Mouse (Mus musculus) ES-Bruce4 (cell line): ENCODE results near the gene Gtpbp1.

Experiments
- CTCF ChIP-seq: IDR thresholded peaks from one replicate; pipeline ENCODE4 v1.8.1; 2011; ENCODE audit warnings: low read depth, low read length
- EP300 ChIP-seq: IDR thresholded peaks from 2 replicates; pipeline ENCODE4 v1.6.1; 2011; ENCODE audit warnings: low read depth, low read length; ENCODE audit not compliant: insufficient read depth

DNA sequence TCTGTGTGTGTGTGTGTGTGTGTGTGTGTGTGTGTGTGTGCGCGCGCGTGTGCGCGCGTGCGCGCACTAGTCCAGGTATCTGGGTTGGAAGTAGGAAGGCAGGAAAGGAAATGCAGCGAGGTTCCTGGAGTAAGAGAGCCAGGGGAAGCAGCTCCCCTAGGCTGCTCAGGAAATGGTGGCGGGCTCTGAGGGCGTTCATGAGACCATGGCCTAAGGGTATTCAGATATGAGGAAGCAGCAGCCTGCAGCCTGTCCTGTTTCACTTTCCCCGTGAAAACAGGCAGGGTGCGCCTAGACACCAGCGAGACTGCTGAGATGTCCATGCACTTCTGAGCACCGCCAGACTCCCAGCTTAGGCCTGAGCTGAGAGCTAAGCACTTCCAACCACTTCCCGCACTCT, 61.1 kb downstream of the Gtpbp1 start:
- TF ChIP-seq CTCF (no peak), EP300 (no peak)
